Mouse (Mus musculus): Measurements from ENCODE around the gene Cdca7l. TPM values are rescaled to one million over a fixed set of nuclear protein-coding genes. Genes with fewer than 3 reads are reported as not detected.
"Not testable (repeated sequence)": the region's sequence is repeated elsewhere in the genome, so short reads cannot be mapped to it uniquely, and the experiment has no call there.

Gene Cdca7l
- total RNA-seq, 2 experiments from 2014 or later = 0.17 to 0.30 TPM

GRCm38 (mm10) chr12:117857023-117857422 is 52.9 kb downstream of the Cdca7l start:
- no peak for DNase-seq
- intact Hi-C loops (cut with DNase I) = no loop called here

GRCm38 (mm10) chr12:117857884-117858283 is 53.8 kb downstream of the Cdca7l start:
- no peak for DNase-seq
- intact Hi-C loops (cut with DNase I) = no loop called here

GRCm38 (mm10) chr12:117860840-117861239 is 56.8 kb downstream of the Cdca7l start:
- intact Hi-C loops (cut with DNase I) = no loop called here
- no peak for DNase-seq

- DNase-seq = no peak
- intact Hi-C loops (cut with DNase I) = no loop called here
These were observed 57.2 kb downstream of the Cdca7l start for GRCm38 (mm10) chr12:117861249-117861648.

- DNase-seq = no peak
- intact Hi-C loops (cut with DNase I) = no loop called here
These were observed 58.6 kb downstream of the Cdca7l start for GRCm38 (mm10) chr12:117862655-117863054.

GRCm38 (mm10) chr12:117867708-117868564 is 63.8 kb downstream of the Cdca7l start:
- DNase-seq = no peak
- intact Hi-C loops (cut with DNase I) = no loop called here

- intact Hi-C loops (cut with DNase I) = no loop called here
- no peak for DNase-seq
These were observed 68.2 kb downstream of the Cdca7l start for GRCm38 (mm10) chr12:117872265-117872664.

GRCm38 (mm10) chr12:117878341-117878740 is 74.3 kb downstream of the Cdca7l start:
- DNase-seq = no peak
- intact Hi-C loops (cut with DNase I) = no loop called here

- no peak for DNase-seq
- intact Hi-C loops (cut with DNase I) = no loop called here
These were observed 80.5 kb downstream of the Cdca7l start for GRCm38 (mm10) chr12:117884627-117885026.

- DNase-seq = no peak
- intact Hi-C loops (cut with DNase I) = no loop called here
These were observed 83.3 kb downstream of the Cdca7l start for GRCm38 (mm10) chr12:117887422-117887821.

GRCm38 (mm10) chr12:117900798-117901197 is 96.7 kb downstream of the Cdca7l start:
- DNase-seq; intact Hi-C loops (cut with DNase I): not testable (repeated sequence)

- DNase-seq; intact Hi-C loops (cut with DNase I): not testable (repeated sequence)
These were observed 97.3 kb downstream of the Cdca7l start for GRCm38 (mm10) chr12:117901352-117901751.

GRCm38 (mm10) chr12:117903671-117904070 is 99.6 kb downstream of the Cdca7l start:
- DNase-seq = no peak
- intact Hi-C loops (cut with DNase I) = no loop called here

GRCm38 (mm10) chr12:117905232-117905840 is 101.2 kb downstream of the Cdca7l start:
- not testable (repeated sequence) for DNase-seq

GRCm38 (mm10) chr12:117911396-117911795 is 107.3 kb downstream of the Cdca7l start:
- intact Hi-C loops (cut with DNase I) = no loop called here
- no peak for DNase-seq

More at GRCm38 (mm10) chr12:117905232-117905840, 101.2 kb downstream of the Cdca7l start:
- intact Hi-C loops (cut with DNase I) = not testable (repeated sequence)

- DNase-seq = no peak
- intact Hi-C loops (cut with DNase I) = no loop called here
These were observed 110.6 kb downstream of the Cdca7l start for GRCm38 (mm10) chr12:117914613-117915245.

GRCm38 (mm10) chr12:117915826-117916588 is 111.9 kb downstream of the Cdca7l start:
- DNase-seq = no peak
- intact Hi-C loops (cut with DNase I) = no loop called here
